Mouse (Mus musculus) thymus, adult 2 months (tissue): ENCODE data around the gene Ncbp1.

Experiments used
- CTCF ChIP-seq: fragments of 200-500 bp; IDR thresholded peaks from 2 replicates; pipeline ENCODE4 v1.5.1; 2012; ENCODE audit warnings: mild to moderate bottlenecking, control low read depth, low read length, moderate library complexity, borderline replicate concordance; ENCODE audit not compliant: control insufficient read depth, poor library complexity, insufficient read depth; ENCODE audit errors: extremely low read depth
- POLR2A ChIP-seq: fragments of 200-500 bp; IDR thresholded peaks from 2 replicates; pipeline ENCODE4 v1.6.1; 2012; ENCODE audit warnings: mild to moderate bottlenecking, low read length, control low read depth, moderate library complexity; ENCODE audit not compliant: control insufficient read depth, poor library complexity, insufficient read depth; ENCODE audit errors: extremely low read depth

DNA sequence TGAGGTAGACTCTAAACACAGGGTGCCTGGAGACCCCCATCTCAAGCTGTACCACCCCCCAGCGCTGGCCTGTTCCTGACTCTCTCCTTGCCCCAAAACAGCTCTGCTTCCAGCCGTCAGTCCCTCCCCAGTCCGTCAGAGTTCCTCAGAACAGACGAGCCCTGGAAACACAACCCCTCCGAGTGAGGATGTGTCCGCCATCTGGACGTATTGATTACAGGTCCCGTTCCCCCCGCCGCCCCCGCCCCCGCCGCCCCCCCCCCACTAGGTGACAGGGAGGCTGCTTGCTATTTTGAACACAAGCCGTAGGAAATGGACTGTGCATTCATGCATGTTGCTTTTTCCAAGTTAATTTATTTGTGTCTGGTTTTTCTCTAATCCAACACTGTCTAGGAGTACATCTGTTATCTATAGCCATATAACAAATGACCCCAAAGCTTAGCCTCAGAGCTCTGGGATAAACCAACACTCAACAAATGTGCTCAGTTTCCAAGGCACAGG, 37.2 kb upstream of the Ncbp1 start:
- TF ChIP-seq CTCF: no peak
- no peak for TF ChIP-seq POLR2A
